Mouse (Mus musculus): ENCODE results near the gene Lif.
A peak's percentile ranks its signal among the peaks of the same experiment; 100 is the strongest.

Gene Lif

DNA sequence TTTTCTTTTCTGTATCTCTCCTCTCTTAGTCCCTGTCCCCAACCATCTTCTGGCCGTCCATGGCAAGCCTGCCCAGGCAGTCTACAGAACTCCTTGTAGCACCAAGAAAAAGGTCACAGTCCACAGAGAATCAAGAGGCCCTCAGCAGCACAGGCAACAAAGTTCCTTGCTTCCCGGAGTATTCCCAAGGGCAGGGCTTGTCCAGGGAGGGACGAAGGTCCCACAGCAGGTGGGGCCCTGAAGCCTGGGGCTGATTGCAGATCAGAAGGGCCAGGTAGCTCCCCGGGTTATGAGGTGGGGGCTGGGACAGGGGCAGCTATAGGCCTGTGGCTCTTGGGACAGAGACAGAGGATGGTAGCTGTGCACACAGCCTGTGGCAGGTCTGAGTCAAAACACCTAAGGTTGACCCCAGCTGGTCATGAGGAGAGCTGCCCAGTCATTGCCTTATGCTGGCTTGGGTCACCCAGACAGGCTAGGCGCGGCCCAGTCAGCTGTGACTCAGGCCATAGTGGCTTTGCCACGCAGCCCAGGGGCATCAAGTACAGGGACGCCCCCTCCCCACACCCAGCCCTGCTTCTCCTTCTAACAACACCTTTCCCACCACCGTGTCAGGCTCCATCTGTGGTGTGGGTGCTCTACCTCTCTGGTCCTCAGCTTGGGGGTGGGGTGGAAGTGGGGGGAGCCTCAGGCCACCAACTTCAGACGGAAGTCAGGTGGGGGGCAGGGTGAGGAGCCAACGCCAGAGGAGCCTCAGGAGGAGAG lies at the start of gene Lif:
TSS of gene Lif (plus strand) at position 712 of the 762 bp plus-strand sequence.
- DNase-seq (ENCODE audit: low spot score in 2 of 2), result no peak

DNA sequence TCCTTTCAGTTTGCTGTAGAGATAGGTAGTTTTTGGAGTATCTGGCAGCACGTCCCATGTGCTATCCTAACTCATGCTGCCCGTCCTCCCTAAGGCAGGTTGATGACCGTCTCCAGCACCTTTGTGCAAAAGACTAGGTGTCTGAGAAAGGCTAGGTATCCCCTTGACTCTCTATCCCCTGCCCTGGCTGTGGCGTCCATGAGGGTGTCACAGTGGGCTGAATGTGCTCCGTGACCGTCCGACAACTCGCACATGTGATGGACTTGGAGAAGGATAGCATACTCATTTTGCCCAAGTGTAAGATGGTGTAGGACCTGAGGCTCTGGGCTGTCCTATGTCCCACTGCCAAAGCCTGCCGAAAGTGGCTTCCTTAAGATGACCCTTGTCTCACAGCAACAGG lies 49.7 kb upstream of the Lif start:
- DNase-seq (ENCODE audit: low spot score in 2 of 2), result no peak

DNA sequence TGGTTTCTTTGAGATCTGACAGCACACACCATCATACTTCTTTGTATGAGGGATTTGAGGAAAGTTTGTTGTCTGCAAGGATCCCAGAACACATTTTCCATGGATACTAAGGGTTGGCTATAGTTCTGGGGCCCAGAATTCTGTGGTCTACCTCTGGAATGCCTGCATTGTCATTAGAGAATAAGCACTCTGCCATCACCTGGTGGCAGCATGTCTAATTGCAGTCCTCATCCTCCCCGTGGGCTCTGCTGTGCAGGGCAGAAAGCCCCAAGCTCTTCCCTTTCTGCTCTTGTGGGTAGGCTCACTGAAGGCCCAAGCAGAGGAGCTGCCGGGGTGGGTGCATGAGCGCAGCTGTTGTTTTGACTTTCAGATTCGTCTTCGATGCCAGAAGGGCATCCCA lies 47.8 kb upstream of the Lif start:
- no peak for DNase-seq (ENCODE audit: low spot score in 2 of 2)

DNA sequence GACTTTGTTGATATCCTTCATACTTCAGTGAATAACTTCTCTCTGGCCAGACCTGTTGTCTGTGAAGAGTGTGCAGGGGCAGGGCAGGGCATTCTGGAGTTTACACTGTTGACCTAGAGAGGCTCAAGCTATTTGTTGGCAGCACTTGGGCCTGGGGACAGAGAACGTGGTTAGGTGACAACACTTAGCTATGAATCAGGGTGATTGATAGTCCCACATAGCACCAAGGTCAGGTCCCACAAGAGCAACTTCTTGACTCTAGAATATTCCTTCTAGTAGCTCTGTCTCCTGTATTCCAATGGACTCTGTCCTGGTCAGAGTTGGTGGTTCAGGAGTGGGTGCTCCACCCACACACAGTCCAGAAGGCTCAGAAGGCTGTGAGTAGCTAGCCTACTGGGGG lies 46.6 kb upstream of the Lif start:
- DNase-seq (ENCODE audit: low spot score in 2 of 2), result no peak

DNA sequence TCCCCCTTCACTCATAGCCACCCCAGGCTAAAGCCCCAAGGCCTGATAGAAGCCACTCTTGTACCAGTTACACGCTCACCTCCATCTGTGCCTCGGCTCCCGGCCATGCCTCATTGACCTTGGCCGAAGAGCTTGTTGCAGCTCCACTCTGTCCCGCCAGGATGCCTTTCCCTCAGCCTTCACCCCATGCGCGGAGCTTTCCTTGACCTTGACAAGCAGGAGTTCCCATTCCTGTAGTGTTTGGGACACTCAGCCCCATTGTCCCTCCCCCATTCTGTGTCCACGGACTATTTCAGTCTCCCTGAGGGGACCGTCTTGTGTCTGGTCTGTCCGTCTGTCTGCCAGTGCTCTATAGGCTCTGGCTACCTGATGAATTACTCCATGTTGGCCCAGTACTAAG lies 44.2 kb upstream of the Lif start:
- no peak for DNase-seq (ENCODE audit: low spot score in 2 of 2)

DNA sequence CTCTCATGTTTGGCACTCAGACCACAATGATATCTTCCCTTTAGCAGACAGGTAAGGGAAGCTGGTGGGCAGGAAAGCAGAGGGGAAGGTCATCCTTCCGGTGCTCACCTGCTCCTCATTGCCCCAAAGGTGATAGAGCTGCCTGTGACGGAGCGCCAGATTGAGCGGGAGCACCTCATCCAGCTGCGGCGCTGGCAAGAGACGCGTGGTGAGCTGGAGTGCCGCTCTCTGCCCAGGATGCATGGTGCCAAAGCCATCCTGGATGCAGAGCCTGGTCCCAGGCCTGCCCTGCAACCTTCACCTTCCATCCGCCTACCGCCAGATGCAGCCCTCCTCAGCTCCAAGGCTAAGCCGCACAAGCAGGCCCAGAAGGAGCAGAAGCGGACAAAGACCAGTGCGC lies 42.8 kb upstream of the Lif start:
- no peak for DNase-seq (ENCODE audit: low spot score in 2 of 2)

DNA sequence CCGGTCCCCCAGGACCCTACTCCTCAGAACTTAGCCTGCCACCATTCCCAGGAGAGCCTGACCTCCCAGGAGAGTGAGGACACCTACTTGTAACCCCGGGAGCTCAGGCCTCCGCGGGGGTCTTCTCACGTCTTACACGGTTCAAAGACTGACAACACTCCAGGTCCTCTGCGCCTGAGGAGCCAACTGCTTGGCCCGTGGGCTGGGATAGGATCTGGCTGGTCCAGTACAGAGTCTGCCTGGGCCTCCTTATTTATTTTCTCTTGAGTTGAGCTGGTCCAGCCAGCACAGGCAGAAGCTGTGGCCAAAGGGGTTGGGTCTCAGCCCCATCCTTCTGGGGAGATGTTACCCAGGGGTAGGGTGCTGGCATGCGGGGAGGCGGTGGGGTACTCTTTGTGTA lies 42.3 kb upstream of the Lif start:
- DNase-seq (ENCODE audit: low spot score in 2 of 2), result no peak

DNA sequence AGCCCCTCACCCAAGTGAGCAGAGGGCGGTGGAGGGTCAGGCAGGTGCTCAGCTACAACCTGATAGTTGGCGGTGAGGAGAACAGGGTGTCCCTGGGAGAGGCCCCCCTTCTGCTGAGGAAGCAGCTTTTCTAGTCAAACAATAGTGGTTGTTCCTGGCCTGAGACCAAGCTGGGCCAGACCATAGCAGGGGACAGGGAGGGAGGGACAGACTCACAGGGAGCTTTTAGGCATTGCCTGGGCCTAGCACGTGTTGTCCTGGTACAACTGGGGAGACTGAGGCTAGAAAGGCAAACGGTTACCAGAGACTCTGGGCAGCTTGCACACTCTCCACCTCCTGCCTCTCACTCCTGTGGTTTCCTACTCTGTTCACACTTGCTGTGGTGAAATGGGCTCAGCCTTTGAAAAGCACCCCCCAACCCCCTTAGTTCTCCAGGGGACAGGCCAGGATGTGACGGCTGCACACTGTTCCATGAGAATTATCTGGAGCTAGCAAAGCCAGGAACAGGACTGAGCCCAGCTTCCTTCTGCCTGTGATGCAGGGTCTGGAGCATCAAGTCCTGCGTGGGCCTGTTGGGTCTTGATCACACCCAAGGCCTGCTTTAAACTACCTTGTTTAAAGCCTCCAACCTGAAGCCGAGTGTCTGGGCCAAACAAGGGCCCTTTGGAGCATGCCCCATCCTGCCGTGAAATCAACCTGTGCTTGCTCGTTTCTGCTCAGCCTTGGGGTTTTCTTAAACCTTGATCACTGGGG lies 40.9 kb upstream of the Lif start:
- no peak for DNase-seq (ENCODE audit: low spot score in 2 of 2)

DNA sequence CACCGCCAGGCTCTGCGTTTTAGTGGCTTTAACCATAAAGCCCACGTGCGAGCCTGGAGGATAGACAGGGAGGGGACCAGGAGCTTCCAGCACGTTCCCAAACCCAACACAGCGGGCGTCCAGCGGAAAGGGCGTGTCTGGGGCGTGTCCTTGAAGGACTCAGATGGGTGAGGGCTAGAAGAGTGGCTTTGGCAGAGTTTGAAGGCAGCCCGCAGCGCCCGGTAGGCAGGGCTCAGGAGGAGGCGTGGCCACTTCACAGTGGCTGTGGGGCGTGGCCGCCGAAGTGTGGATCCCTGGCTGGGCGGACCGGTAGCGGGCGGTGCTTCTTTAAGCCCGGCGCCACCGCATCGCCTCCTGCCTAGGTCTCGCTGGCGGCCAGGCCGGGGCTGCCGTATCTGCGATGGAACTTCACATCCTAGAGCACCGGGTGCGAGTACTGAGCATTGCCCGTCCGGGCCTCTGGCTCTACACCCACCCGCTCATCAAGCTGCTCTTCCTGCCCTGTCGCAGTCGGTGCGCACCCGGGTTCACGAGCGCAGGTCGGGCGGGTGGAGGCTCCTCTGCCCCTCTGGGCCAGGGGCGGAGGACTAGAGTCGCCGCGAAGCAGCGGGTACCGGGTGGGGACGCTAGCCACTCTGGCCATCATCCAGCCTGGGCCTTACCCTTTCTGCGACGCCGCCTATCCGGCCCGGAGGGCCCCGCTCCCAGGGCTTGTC lies 39.3 kb upstream of the Lif start, which contains the start of gene Castor1:
TSS of gene Castor1 (plus strand) at position 312 of the 716 bp plus-strand sequence.
- peak; percentile 90 to 93 for DNase-seq (ENCODE audit: low spot score in 2 of 2)

DNA sequence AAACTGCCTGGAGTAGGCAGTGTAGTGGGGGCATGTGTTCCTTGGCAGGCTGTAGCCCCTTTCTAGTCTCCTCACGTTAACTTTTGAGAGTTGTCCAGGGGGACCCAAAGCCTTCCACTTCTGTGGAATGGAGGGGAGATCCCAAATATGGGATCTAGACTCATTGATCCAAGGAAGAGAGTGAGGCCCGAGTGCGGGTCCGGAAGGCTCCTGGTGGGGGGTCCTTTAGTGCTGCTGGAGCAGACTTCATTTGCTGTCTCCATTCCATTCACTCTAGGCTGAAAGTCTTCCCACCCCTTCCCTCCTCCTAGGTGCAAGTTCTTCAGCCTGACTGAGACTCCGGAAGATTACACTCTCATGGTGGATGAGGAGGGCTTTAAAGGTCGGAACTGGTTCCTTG lies 38.7 kb upstream of the Lif start:
- DNase-seq (ENCODE audit: low spot score in 2 of 2), result no peak

DNA sequence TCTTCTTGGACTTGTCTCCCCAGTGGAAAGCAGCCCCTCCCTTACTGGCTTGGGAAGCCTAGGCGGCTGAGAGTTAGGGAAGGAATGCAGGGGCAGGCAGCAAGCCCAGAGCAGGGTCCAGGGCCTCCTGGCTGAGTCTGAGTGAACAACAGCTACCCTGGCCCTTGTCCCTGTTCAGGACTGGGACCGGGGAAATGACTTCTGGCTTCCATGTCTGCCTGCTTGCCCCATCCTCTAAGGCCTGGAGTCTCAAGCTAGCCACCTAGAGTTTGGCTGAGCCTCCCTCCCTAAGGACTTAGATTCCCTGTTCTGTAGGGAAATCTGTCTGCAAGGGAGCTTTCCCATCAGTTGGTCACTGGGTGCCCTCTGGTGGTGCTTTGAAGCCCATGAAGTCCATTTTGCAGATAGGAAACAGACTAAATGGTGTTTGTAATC lies 38.0 kb upstream of the Lif start:
- no peak for DNase-seq (ENCODE audit: low spot score in 2 of 2)

DNA sequence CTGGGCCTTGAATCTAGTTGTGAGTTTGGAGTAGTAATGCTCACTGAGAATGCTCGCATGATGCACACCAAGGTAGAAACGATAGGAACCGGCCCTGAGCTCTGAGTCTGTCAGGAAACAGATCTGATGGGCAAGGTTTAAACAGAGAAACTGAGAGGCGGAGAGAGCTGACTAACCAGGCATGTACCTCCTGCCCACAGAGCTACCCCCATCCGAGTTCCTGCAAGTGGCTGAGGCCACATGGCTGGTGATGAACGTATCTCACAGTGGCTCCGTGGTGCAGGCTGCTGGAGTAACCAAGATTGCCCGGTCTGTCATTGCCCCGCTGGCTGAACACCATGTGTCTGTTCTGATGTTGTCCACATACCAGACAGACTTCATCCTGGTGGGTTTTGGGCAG lies 37.4 kb upstream of the Lif start:
- no peak for DNase-seq (ENCODE audit: low spot score in 2 of 2)

DNA sequence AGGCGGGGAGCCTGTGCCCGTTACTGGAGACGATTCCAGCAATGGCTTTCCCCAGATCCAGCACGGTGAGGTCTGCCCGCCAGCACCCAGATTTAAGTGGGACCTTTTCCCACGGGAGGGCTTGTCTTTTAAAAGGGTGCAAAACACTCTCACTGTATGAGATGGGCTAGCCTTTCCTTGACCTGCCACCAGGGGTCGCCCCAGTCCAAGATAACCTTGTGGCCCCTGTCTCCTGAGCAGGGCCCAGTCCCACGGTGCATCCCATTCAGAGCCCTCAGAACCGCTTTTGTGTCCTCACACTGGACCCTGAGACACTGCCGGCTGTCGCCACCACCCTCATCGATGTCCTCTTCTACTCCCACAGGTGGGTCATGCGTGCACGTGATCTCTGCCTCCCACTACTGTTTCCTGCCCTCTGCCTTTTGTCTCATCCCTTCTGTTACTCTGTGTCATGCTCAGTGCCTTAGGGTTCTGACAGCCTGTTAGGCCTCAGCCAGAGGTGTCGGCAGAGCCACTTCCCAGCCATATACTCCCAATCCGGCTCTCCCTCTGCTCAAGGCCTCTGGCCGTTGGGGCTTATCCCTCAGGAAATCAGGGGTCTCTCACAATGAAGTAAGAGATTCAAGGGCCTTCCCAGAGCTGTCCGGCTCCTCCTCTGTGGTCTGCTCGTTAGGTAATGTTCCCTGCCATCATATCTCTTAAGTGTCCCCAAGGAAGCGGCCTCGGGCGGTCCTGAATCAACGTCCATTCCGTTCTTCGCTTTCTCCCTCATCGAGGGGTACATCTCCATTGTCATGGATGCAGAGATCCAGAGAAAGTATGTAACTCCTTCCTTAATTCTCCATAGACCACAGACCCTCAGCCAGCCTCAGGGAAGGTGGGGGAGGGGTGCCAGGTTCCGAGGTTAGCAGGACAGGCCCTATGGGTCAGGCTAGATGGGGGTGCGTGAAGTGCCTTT lies 36.6 kb upstream of the Lif start:
- DNase-seq (ENCODE audit: low spot score in 2 of 2), result peak; percentile 88 to 98

DNA sequence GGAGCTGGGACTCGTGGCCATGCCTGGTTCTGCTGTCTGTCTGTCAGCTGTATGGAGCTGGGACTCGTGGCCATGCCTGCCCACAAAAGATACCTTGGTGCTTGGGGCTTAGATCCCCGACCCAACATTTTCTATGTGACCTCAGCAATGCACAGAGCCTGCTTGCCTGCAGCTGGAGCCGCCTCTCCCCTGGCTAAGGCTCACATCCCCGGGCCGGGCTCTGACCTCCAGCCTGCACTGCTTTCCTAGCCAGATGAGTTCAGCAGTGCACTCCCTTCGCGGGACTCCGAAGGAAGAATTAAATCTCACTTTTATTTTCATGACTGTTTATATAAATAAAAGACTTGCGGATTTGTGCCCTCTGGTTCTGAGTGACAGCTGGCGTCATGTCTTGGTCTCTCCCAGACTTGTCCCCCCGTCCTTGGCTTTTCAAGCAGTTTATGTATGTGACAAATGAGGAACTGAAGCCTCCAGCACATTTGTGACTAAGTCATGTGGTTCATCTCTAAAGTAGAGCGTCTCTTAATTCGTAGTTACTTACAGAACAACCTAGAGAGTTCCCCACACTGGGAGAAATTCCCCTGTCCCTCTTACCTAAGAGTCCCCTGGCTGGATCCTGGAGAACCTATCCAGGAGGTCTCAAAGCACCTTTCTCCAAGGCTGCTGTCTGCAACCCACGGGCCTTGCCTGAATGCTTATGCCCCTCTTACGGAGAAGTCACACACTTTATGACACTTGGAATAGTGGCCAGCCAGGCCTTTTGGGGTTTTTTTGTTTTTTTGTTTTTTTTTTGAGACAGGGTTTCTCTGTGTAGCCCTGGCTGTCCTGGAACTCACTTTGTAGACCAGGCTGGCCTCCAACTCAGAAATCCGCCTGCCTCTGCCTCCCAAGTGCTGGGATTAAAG lies 35.1 kb upstream of the Lif start:
- no peak for DNase-seq (ENCODE audit: low spot score in 2 of 2)

DNA sequence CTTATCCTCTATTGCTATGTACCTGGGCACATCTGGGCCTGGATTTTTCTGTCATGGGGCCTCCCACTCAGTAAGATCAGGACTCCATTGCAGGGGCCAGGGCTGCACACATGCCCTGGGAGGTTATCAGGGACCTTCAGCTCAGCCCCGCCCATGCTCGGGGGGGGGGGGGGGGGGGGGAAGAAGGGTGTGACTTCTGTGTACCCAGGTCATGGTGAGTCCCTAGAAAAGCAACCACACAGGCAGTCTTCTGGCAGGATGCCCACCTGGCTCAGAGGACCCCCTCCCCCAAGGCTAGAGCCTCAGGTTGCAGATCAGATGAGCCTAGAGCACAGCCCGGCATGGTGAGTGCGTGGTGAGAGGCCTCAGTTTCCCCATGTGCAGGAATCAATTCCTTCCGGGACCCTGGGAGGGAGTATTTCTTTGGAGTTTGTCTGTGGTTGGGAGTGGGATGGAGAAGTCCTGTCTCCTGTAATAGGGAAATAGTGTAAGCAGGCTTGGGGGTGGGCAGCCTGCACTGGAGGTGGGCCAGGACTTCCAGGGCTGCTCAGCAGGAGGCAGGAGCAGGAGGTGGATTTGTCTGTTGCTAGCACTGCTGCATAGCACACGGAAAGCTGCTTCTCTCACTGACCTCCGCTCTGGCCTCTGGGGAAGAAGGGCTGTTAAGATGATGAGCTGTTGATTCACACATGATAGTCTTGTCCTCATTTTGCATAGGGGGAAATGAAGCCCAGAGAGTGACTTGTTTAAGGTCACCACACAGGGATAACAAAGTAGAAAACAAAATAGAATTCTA lies 33.8 kb upstream of the Lif start:
- DNase-seq (ENCODE audit: low spot score in 2 of 2), result peak in 1 of 2 experiments; percentile 70

DNA sequence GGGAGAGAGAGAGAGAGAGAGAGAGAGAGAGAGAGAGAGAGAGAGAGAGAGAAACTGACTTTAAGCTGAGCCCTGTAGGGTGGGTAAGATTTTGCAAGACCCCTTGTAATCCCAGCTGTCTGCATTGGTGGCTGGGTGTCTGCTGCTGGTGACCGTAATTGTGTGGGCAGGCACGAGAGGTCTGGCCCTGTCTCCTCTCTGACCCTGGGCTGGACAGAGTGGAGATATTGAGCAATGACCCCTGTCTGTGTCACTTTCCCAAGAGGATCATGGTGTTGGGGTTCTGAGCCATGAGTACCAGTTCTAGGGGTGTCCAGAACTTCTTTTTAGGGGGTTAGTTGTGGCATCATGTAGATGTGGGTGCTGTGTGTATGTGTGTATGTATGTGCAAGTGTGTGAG lies 33.1 kb upstream of the Lif start:
- no peak for DNase-seq (ENCODE audit: low spot score in 2 of 2)

DNA sequence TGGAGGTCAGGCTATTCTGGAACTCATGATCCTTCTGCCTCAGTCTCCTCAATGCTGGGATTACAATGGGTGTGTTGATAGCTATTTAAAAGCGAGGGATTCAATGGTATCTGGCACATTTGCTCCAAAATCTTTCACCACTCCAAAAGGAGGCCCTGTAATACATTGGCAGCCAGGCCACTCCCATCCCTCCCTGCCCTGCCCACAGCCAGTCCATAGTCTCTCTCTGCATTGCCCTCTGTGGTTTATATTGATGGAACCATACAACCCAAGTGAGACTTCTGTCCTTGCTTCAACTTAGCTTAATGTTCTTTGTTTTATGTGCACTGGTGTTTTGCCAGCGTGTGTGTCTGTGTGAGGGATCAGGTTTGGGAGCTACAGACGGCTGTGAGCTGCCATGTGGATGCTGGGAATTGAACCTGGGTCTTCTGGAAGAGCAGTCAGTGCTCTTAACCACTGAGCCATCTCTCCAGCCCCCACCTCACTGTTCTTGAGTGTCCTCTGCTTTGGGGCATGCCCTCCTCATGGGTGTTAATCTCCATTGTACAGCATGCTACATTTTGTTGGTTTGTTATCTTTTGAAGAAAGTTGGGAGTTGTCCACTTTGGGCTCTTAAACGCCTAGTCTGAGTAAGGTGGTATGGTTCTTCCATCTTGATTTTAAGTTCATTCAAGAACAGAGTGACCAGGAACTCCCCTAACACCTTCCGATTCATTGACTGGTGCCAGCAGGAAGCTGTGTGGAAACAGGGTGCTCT lies 30.6 kb upstream of the Lif start:
- no peak for DNase-seq (ENCODE audit: low spot score in 2 of 2)

DNA sequence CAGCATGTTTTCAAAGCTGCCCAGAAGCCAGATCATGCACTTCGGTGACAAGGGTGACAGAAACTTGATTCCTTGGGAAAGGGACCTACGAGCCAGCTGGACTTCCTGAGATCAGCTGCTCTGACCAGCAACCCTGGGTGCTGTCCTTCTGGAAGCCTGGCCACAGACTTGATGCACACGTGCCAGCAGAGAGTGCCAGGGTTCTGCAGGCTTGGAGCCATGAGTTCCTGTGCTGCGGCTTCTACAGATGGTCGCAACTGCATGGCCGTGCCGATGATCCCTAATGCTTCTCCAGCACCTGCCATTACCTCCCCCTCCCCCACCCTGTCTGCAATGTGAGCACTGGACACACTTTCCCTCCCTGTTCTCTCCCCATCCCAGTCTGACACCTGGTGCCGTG lies 28.9 kb upstream of the Lif start:
- no peak for DNase-seq (ENCODE audit: low spot score in 2 of 2)

DNA sequence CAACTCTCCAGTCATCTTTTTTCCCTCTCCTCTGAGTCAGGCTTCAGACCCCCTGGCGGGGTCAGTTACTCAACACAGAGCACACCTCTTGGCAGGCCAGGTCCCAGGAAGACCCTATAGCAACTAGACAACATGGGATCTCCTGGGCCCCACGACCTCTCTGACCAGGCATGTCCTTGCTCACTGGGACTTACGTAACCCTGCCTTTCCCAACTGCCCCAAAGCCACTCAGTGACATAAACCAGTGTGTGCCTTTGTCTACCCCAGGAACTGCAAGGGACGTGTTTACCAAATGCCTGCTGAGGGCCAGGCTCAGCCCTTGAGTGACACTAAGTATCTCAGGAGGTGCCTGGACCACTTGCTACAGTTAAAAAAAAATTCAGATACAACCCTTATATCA lies 27.5 kb upstream of the Lif start:
- DNase-seq (ENCODE audit: low spot score in 2 of 2), result no peak
